Mouse (Mus musculus): ENCODE data around the gene Grik4. TPM values are rescaled to one million over a fixed set of nuclear protein-coding genes. Genes with fewer than 3 reads are reported as not detected.

Gene Grik4
- polyA plus RNA-seq, 1 experiment = 0.26 TPM

DNA sequence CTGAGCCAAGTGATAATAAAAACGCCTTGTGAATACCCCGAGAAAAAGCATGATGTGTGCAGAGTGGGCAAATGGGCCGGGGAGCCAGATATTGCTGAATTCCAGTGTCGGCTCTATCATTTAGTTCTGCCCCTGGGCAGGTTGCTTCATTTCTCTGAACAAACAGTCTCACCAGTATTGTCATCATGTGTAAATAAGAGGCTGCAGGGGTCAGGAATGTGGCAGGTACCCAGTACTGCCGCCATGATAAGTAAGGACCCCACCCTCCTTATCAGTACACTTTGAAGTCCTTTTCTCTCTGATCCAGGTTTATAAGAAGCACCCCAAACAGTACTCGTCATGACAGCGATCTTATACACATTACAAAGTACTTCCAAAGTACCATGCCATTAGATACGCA is 230.4 kb downstream of the Grik4 start:
- Histone ChIP-seq H3K4me3 (ENCODE audit: insufficient read depth, low read length) (no peak overlapping the region), H3K27ac (ENCODE audit: insufficient read depth, low read length) (no peak overlapping the region), H3K4me1 (ENCODE audit: control insufficient read depth, insufficient read depth, low read length) (no peaks in the 10 kb centered on the region)
- TF ChIP-seq CTCF (IDR thresholded peaks at IDR 0.05; ENCODE audit: borderline replicate concordance, insufficient read depth, low read length) = no peak
- TF ChIP-seq POLR2A (IDR thresholded peaks at IDR 0.05; ENCODE audit: low read depth, low read length) = no peak

DNA sequence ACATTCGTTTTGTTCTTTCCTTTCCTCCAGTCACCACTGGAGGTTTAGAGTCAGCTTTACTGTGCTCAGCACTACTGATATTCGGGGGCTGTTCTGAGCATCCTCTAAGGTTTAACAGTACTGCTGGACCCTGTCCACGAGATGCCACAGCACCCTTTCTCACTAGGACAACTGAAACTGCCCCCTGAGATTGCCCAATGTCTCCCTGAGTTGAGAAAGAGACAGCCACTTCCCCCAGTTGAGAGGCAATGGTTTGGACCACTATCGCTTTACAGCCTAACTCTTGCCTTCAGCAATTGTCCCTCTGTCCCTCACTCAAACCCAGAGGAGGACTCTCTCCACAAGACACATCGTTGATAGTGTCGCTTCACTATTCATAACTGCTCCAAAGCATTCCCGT is 238.4 kb downstream of the Grik4 start:
- Histone ChIP-seq H3K27ac (ENCODE audit: insufficient read depth, low read length) (no peak overlapping the region), H3K4me3 (ENCODE audit: insufficient read depth, low read length) (no peak overlapping the region), H3K4me1 (ENCODE audit: control insufficient read depth, insufficient read depth, low read length) (no peaks in the 10 kb centered on the region)
- TF ChIP-seq POLR2A (IDR thresholded peaks at IDR 0.05; ENCODE audit: low read depth, low read length) (no peak), CTCF (IDR thresholded peaks at IDR 0.05; ENCODE audit: borderline replicate concordance, insufficient read depth, low read length) (no peak)

DNA sequence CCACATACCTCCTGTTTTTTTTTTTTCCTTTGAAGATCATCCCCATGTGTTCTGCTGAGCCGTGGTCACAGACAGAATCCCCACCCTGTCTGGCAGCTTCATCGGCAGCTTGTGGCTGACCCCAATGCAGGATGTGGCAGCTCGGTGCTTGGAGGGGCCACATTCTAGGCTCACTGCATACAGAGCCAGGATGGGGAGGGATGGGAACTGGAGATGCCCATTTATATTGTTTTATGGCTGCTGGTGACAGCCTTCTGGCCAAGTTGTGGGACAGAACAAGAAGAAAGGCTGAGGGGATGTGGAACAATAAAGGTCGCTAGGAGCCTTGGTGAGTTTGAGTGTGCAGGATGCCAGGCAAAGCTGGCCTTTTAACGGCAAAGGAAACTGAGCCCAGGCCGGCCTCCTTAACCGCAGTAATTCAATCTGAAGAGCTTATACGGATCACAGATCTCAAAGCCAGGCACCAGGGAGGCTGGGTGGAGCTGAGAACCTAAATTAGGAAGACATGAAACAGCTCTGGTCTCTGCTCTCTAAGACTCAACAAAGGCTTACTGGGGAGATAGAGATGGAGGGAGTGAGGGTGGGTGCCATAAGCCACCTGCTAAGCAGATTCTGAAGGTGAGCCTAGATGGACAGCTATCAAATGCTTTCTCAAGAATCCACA is 241.0 kb downstream of the Grik4 start:
- Histone ChIP-seq H3K27ac (ENCODE audit: insufficient read depth, low read length) (no peak overlapping the region), H3K4me3 (ENCODE audit: insufficient read depth, low read length) (no peak overlapping the region), H3K4me1 (ENCODE audit: control insufficient read depth, insufficient read depth, low read length) (no peaks in the 10 kb centered on the region)
- TF ChIP-seq CTCF (IDR thresholded peaks at IDR 0.05; ENCODE audit: borderline replicate concordance, insufficient read depth, low read length) = no peak

DNA sequence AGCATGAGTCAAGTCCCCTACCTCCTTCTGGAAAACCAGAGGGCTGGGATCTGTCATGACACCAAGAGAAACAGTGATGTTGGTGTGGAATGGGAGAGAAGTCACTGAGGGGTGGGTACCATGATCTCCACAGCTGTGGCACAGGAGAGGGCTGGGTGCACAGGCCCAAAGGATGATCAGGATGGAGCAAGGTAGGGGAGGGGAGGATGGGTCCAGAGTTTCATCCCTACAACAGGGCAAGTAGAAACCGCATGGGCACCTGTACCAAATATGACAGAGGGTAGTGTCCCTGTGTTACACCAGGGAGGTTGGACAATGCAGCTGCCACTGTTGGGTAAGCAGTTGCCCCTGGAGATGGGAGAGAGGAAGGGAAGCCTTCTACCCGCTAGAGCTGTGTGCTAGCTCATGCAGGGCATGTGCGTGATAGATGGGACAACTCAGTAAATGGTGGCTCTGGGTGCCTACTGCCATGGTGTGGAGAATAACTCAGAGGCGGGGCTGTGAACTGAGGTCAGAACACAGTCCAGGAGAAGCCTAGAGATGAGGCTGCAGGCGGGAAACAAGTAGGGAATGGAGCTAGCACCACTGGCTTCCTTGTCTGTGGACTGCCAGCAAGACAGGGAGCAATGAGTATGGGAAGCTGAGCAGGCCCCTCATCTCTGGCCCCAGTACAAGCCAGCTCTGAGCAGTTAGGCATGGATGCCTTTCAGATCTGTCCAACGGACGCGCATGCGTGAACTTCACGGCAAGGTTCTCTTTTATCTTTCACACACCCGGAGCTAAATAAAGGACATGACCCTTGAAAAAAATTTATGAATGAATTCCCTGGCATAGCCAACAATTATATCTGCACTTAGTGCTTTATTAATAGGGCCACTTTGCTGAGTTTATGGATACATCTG is 241.8 kb downstream of the Grik4 start:
- Histone ChIP-seq H3K27ac (ENCODE audit: insufficient read depth, low read length) (no peak overlapping the region), H3K4me1 (ENCODE audit: control insufficient read depth, insufficient read depth, low read length) (no peaks in the 10 kb centered on the region), H3K4me3 (ENCODE audit: insufficient read depth, low read length) (no peak overlapping the region)
- no peak for TF ChIP-seq POLR2A (IDR thresholded peaks at IDR 0.05; ENCODE audit: low read depth, low read length)
- TF ChIP-seq CTCF (IDR thresholded peaks at IDR 0.05; ENCODE audit: borderline replicate concordance, insufficient read depth, low read length) = no peak

DNA sequence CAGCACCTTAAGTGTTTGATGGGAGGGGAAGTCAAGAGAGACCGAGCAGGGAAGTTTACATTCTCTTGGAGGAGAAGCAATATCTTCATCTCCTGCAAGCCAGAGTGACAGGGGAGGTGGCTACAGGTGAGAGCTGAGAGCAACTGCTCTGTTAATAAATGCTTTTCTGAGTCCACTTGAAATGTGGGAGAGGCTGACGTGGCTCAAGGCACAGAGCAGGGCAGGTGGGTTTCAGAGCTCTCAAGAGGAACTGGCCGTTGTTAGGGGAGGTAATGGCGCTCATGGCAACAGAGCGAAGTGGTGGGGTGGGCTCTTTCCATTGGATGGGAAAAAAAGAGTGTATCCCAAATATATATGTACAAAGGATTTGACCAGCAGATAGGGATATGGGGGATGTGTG is 242.6 kb downstream of the Grik4 start:
- no peaks in the 10 kb centered on the region for H3K4me1 ChIP-seq (ENCODE audit: control insufficient read depth, insufficient read depth, low read length)
- TF ChIP-seq CTCF (IDR thresholded peaks at IDR 0.05; ENCODE audit: borderline replicate concordance, insufficient read depth, low read length) = no peak
- no peak for TF ChIP-seq POLR2A (IDR thresholded peaks at IDR 0.05; ENCODE audit: low read depth, low read length)
- H3K27ac ChIP-seq (ENCODE audit: insufficient read depth, low read length) = no peak overlapping the region
- no peak overlapping the region for H3K4me3 ChIP-seq (ENCODE audit: insufficient read depth, low read length)

DNA sequence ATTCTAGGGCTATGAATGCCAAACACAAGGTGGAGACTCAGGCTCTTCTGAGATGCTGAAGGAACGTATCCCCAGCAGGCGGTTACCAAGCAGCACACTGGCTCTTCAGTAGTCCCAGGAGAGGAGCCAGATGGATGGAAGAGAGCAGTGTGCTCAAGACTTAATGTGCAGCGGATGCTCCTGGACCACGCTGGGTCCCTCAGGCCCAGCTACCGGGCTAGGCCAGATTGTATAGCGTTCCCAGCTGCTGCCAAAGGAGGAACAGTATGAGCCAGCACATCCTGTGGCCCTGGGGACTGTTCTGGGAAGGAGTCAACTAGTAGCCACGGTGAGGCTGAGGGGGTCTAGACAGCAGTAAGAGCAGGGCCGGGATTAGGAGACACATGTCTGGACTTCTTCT is 251.3 kb downstream of the Grik4 start:
- Histone ChIP-seq H3K4me3 (ENCODE audit: insufficient read depth, low read length) (no peak overlapping the region), H3K27ac (ENCODE audit: insufficient read depth, low read length) (no peak overlapping the region), H3K4me1 (ENCODE audit: control insufficient read depth, insufficient read depth, low read length) (no peaks in the 10 kb centered on the region)
- TF ChIP-seq POLR2A (IDR thresholded peaks at IDR 0.05; ENCODE audit: low read depth, low read length) (no peak), CTCF (IDR thresholded peaks at IDR 0.05; ENCODE audit: borderline replicate concordance, insufficient read depth, low read length) (no peak)

DNA sequence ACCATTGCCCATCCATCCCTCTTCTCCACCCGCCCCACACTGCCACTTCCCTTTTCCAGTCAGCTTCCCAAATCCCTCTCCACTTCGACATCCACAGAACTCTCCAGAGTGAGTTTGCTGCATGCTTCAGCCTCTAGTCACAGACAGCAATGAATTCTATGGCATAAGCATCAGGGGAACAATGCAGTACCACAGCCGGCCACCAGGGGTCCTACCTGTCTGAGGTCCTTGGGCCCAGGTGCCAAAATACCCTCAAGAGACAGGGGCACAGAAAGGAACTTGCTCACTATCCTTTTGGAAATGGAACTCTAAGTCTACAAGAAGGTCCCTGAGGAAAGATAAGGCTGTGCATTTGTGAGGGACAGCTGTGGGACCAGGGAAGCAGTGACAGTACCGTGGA is 256.1 kb downstream of the Grik4 start:
- TF ChIP-seq CTCF (IDR thresholded peaks at IDR 0.05; ENCODE audit: borderline replicate concordance, insufficient read depth, low read length) (peak; percentile 22; the same call in 1 of the 2 replicates), POLR2A (IDR thresholded peaks at IDR 0.05; ENCODE audit: low read depth, low read length) (no peak)
- no peak overlapping the region for H3K27ac ChIP-seq (ENCODE audit: insufficient read depth, low read length)
- H3K4me1 ChIP-seq (ENCODE audit: control insufficient read depth, insufficient read depth, low read length) = no peaks in the 10 kb centered on the region
- H3K4me3 ChIP-seq (ENCODE audit: insufficient read depth, low read length) = no peak overlapping the region

DNA sequence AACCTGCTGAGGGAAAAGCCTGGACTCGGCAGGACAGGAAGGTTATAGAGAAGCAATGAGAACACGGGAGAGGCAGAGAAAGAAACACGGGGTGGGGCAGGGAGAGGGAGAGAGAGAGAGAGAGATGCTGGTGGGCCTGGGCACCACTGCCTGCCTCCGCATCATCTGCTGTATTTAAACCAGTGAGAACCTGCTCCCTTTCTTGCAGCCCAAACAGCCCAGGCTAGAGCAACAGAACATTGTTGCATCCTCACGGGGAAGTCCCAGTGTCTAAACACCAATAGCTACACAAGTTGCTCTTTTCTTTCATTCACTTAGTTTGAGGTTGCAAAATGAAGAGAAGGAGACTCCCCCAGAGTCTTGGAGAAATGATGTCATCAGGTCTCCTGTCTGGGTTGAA is 258.2 kb downstream of the Grik4 start:
- TF ChIP-seq CTCF (IDR thresholded peaks at IDR 0.05; ENCODE audit: borderline replicate concordance, insufficient read depth, low read length) = no peak
- no peak for TF ChIP-seq POLR2A (IDR thresholded peaks at IDR 0.05; ENCODE audit: low read depth, low read length)
- H3K4me1 ChIP-seq (ENCODE audit: control insufficient read depth, insufficient read depth, low read length) = no peaks in the 10 kb centered on the region
- no peak overlapping the region for H3K4me3 ChIP-seq (ENCODE audit: insufficient read depth, low read length)
- no peak overlapping the region for H3K27ac ChIP-seq (ENCODE audit: insufficient read depth, low read length)

DNA sequence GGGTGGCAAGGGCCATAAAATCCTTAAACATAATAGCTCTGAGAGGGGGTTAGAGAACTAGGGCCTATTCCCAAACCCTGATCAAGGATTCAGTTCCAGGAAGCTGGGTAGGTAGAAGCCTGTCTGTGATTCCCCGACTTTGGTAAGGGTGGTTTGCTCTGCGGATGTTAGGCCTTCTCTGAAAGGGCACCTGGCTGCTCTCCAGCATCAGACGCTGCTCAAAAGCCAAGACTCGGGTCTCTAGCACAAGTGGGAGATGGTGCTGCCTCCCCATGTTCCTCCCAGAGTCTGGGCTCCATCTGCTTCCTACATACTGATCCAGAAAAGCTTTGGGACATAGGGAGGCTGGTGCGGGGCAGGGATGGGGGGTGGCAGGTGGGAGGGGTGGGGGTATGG is 270.3 kb downstream of the Grik4 start:
- Histone ChIP-seq H3K27ac (ENCODE audit: insufficient read depth, low read length) (no peak overlapping the region), H3K4me3 (ENCODE audit: insufficient read depth, low read length) (no peak overlapping the region), H3K4me1 (ENCODE audit: control insufficient read depth, insufficient read depth, low read length) (no peaks in the 10 kb centered on the region)
- no peak for TF ChIP-seq POLR2A (IDR thresholded peaks at IDR 0.05; ENCODE audit: low read depth, low read length)
- no peak for TF ChIP-seq CTCF (IDR thresholded peaks at IDR 0.05; ENCODE audit: borderline replicate concordance, insufficient read depth, low read length)

DNA sequence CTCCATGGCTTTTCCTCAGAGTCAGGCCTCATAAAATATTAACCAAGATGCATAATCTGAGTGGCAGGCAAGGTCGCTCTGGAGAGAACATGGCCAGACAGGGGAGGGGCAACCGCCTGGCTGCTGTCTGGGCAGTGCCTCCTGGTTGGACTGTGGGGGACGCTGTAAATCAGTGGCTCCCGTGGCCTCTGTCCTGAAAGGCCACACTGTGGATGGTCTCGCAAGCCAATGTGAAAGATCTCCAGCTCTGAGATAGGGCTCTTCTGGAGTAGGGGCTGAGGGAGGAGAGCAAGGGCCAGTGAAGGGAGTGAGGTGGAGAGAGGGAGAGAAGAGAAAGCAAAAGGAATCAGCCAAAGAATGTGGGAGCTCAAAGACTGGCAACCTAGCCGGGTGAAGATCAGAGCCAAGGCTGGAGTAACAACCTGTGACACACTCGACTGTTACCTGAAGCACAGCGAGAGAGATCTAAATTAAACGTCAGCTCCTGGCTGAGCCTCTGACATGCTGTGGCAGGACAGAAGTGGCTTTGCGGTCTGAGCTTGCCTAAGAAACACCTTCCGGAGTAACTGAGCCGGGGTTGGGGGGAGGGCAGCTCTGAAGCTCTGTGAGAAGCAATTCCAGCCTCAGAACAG is 270.8 kb downstream of the Grik4 start:
- H3K27ac ChIP-seq (ENCODE audit: insufficient read depth, low read length) = no peak overlapping the region
- TF ChIP-seq POLR2A (IDR thresholded peaks at IDR 0.05; ENCODE audit: low read depth, low read length) = no peak
- TF ChIP-seq CTCF (IDR thresholded peaks at IDR 0.05; ENCODE audit: borderline replicate concordance, insufficient read depth, low read length) = no peak

More for the DNA sequence above, 270.8 kb downstream of the Grik4 start:
- no peak overlapping the region for H3K4me3 ChIP-seq (ENCODE audit: insufficient read depth, low read length)
- no peaks in the 10 kb centered on the region for H3K4me1 ChIP-seq (ENCODE audit: control insufficient read depth, insufficient read depth, low read length)

Data from embryonic fibroblast, embryonic 13.5 days (primary cell).